Mouse (Mus musculus) adrenal gland, postnatal 14 days (tissue): Measurements from ENCODE around the gene Hist1h2bl. TPM values are rescaled to one million over a fixed set of nuclear protein-coding genes. Genes with fewer than 3 reads are reported as not detected.
"Not testable (repeated sequence)": the region's sequence is repeated elsewhere in the genome, so short reads cannot be mapped to it uniquely, and the experiment has no call there.

Experiments used
- DNase-seq: peaks from one replicate; pipeline ENCODE4 v3.0.0; 2021; ENCODE audit warnings: mixed read lengths
- total RNA-seq: library from RNA; stranded (reverse); gene quantifications from 2 replicates; pipeline ENCODE4 v1.2.3, GENCODE M21; 2021

Hist1h2bl gene
- total RNA-seq, 1 experiment from 2014 or later: 254 TPM

DNA sequence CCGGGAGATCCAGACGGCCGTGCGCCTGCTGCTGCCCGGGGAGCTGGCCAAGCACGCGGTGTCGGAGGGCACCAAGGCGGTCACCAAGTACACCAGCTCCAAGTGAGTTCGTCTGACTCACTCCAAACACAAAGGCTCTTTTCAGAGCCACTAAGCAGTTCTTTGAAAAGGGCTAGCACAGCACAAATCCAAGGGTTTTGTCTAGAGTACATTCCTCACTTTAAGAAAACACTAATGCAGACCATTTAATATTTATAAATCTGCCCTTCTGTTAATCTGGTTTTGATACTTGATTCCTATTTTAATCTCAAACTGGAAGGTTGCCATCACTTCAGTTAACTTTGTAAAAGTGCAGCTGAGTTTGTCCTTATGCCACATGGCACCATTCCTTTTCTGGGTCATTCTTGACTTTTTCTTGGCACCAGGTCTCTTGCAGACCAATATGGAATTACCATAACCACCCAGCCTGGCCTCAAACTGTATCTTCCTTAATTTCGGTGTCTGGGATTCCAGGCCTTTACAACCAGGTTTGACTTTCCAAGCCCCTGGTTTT is 6.5 kb upstream of the Hist1h2bl start:
- no peak for DNase-seq

DNA sequence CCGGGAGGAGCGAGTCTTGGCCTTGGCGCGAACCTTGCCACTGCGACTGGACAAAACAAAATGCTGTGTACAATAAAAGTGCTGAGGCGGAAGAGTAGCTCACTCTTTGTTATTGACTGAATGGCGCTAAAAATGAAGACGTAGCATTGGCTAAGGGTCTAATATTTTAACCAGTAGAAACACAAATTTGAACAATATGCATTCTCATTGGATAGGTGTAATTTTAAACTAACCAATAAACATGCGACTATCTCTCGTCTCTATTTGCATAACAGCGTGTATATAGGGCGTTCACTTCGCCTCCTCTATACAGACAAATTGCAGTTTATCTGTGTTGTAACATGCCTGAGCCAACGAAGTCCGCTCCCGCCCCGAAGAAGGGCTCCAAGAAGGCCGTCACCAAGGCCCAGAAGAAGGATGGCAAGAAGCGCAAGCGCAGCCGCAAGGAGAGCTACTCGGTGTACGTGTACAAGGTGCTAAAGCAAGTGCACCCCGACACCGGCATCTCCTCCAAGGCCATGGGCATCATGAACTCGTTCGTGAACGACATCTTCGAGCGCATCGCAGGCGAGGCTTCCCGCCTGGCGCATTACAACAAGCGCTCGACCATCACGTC is 5.9 kb upstream of the Hist1h2bl start, which contains the start of gene Hist1h2bm:
Gene Hist1h2bm, plus strand, starts transcription at position 288 of the 616 bp plus-strand sequence.
- DNase-seq: peak; percentile 58

DNA sequence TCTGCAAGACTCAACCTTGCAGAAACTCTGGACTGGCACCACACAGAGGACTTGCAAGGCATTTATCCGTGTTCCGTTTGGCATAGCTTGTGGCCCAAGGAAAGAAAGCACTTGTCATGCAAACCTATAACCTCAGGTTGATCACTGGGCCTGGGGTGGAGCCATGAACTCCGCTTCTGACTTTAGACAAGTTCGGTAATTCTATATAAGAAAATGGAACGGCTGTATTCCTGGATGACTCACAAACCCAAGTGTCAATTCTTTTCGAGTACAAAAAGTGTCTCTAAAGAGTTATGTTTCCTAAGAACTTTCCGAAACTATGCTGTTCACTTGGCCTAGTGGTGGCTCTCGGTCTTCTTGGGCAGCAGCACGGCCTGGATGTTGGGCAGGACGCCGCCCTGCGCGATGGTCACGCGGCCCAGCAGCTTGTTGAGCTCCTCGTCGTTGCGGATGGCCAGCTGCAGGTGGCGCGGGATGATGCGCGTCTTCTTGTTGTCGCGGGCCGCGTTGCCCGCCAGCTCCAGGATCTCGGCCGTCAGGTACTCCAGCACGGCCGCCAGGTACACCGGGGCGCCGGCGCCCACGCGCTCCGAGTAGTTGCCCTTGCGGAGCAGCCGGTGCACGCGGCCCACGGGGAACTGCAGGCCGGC is 5.3 kb upstream of the Hist1h2bl start:
- DNase-seq: not testable (repeated sequence)

DNA sequence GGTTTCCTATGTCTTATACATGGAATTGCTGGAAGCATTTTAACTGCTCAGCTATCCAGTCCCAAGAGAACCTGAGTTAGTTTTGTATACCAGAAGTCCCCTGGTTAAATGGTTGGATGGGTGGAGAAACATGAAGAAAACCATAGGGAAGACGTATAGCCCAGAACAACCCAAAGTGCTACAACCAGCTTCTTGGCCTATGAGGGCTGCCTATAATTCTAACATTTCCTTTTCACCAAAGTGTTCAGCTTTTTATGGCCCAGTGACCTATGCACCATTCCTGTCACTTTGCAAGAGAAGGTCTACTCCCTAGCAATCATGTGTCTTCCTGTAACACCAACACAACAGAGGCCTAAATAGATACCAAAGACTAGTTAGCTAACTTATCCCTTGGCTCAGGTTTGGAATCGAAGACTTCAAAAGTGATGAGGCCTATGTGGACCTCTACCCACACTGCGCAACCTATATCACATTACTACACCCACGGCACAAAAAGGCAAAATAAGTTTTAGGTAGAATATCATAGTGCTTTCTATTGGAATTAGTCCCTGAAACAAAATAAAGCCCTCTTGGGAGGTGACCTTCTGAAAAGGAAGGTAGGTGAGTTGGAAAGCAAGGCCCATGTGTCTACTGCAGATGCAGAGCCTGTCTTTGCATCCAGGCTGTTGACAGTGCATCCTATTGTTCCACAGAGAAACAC is 2.6 kb upstream of the Hist1h2bl start:
- no peak for DNase-seq

DNA sequence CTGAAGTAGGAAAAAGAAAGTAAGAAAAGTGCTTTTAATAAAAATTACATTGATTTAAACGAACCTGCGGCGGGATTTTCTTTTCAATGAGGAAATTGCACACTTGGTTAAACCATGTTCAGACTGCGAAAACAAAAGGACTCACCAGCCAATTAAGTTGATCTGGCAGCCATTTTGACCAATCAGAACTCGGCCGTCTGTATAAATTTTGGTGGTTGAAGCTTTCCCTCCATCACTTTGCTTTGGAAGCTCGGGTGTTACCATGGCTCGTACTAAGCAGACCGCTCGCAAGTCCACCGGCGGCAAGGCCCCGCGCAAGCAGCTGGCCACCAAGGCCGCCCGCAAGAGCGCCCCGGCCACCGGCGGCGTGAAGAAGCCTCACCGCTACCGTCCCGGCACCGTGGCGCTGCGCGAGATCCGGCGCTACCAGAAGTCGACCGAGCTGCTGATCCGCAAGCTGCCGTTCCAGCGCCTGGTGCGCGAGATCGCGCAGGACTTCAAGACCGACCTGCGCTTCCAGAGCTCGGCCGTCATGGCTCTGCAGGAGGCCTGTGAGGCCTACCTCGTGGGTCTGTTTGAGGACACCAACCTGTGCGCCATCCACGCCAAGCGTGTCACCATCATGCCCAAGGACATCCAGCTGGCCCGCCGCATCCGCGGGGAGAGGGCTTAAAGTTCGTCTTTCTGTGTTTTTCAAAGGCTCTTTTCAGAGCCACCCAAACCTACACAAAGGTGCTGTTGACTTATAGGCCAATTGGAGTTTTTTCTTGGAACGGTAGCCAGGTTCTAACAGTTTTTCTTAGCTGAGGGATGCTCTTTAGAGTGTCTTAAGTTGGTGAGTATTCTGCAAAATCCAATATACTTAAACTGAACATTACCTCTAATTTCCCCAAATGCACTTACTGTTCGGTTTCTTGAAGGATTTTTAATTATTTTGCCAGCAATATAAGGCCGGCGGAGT is 1.7 kb upstream of the Hist1h2bl start, which contains the start of gene Hist1h3h:
Gene Hist1h3h, plus strand, starts transcription at position 263 of the 961 bp plus-strand sequence.
- peak; percentile 86 for DNase-seq

DNA sequence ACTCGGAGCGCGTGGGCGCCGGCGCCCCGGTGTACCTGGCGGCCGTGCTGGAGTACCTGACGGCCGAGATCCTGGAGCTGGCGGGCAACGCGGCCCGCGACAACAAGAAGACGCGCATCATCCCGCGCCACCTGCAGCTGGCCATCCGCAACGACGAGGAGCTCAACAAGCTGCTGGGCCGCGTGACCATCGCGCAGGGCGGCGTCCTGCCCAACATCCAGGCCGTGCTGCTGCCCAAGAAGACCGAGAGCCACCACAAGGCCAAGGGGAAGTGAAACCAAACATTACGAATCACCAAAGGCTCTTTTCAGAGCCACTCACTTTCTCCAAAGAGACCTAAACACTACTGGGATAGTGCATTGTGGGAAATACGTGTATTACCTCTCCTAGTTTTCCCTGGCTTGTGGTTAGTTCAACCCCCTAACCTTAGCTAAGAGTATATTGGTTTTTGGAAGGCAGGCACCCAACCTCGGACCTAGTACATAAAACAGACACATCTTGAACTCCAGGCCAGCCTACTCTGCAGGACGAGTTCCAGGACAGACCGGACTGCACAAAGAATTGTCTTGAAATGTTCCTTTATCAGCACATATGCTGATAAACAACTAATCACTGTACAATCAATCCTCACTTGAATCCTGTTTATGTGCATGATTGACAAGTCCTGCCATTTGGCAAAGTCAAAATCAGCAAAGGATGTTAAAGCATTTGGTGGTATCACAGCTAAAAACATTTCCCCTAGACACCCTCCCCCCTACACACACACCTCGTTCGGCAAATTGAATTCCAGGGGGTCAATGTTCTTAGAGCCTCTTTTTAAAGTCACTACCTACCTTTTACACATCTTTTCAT is 823 bp upstream of the Hist1h2bl start:
- peak; percentile 16 for DNase-seq

DNA sequence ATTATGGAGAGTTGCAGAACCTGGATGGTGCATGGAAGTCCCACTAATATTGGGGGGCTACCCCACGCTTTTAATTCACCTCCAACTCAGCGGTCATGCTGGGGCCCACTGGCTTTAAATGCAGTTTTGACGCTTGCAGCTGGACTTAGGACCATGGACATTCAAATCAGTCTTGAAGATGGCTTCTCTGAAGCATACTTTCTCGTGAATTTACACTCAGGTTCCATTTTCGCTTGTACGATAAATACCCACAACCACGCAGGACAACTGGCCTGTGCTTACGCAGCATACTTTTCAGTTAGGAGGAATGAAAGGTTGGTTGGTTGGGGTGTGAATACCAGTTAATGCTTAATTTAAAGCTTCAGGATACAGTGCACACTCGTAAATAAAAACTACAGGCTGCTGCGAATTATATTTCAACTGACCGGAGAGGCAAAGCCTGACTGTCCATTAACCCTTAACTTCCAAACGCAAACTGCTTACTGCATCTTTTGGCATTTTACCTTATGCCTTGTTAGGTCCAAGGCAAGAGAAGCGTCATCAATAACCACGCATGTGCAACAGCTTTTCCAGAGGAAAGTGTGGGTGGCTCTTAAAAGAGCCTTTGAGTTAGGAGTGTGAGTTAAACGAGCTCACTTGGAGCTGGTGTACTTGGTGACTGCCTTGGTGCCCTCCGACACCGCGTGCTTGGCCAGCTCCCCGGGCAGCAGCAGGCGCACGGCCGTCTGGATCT is 646 bp downstream of the Hist1h2bl start:
- peak; percentile 17 for DNase-seq

DNA sequence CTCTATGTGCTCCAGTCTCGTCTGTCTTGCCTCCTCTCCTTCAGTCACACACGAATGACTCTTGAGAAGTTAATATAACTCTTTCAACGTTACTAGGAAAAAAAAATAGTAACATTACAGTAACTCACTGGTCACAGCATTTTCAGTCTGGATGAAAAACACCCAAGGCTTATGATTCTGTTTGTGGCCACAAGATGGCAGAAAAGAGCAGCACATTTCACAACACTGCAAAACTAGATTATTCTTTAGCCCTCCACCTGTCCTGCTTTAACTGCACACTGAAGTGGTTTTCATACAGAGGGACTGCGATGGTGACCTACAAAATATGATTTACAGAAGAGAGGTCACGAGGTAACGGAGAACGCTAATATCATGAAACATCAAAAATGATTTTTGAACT is 1.2 kb downstream of the Hist1h2bl start:
- DNase-seq: peak; percentile 64

DNA sequence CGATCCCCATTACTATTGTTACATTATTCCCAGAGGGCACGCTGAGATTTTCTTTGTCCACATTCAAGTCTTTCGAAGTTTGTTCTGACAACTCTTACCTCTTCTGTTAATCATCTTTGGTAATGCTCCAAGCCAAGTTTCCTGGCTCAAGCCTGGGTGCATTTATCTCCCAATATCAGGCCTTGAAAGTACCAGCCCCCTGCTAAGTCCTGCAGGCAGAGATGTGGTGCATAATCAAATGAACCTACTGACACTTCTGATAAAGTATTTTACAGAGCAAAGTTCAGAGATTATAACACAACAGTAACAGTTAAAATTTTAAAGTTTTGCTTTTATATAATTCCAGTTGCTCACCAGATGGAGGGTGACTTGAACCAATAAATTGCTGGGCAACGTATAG is 4.2 kb downstream of the Hist1h2bl start:
- no peak for DNase-seq

DNA sequence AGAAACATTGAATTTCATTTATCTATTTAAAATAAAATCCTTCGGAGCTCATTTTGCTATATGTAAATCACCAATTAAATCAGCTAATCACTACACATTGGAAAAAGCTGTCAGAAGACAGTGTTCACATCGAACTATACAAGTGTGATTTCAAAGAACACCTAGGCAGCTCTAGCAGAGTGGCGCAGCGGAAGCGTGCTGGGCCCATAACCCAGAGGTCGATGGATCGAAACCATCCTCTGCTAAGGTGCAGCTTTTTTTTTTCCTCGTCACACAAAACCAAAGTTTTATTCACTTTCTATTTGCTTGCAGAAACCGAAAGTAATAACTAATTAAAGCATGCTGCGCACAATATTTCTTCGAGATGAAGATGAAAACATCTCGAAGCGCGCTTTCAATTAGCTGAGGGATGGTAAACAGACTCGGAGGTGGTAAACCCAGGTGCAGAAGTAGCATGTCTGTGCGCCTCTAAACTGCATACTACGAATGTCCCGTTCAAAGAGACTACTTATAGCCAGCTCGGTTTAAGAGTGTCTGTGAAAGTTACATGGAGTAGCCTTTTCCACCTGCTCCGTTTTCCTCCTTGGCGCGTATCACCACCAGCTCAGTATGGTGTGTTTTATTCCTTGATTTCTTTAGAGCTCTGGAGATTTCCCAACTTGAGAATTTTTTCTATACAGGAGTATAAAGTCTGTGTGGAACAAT is 5.0 kb downstream of the Hist1h2bl start:
- peak; percentile 84 for DNase-seq

DNA sequence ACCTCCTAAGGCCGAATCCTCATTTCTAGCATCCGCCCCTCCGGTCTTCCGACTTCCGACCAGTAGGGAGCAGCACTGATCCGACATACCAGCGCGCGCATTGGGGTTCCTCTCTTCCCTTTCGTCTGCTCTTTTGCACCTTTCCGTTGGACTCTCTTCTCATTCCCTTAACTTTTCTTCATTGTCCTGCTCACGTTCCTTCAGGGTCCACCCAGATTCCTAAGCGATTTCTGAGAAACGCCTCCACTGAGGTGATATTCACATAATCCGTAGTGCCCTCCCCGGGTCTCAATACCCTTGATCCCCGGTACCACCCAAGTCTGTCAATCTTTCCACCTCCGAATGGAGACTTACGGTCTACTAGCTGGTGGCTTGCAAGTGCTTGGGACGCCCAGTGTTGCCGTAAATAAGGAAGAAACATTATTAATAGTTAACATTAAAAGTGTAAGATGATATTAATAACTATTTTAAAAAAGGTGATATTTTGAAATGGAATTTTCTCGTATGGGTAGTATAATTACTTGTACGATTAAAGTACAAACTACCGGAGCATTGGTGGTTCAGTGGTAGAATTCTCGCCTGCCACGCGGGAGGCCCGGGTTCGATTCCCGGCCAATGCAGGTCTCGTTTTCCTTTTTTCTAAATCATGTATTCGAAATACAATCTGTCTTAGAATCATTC is 5.8 kb downstream of the Hist1h2bl start:
- DNase-seq: peak; percentile 93

DNA sequence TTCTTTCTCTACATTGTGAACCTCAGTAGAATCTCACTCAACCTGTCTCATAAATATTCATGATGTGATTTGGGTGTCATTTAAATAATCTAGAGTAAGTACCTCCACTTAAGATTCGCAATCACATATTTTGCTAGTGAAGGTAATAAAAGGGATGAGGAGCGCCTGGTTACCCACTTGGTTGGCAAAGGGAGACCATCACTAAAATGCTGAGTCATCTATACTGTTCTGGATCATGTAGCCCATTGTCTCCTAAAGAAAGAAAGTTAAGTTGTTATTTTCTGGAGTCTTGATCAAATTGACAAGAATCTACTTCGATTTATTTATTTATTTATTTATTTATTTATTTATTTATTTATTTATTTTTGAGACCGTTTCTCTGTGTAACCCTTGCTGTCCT is 9.3 kb downstream of the Hist1h2bl start:
- no peak for DNase-seq

DNA sequence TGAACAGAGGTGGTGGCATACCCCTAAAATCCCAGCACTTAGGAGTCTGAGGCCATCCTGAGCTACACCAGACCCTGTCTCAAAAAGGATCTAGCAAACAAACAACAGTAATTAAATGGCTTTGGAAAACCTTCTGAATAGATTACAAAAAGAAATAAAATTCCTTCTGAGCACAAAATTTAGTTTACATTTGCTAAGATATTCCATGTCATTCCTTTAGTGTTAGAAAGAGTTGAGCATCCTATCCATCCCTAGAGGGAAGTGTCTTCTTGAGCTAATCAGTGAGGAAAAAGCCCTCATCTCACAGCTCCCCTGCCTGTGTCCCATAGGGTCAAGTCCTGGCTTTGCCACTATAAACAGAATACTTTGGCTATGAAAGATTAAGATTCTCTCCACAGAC is 18.1 kb downstream of the Hist1h2bl start, which contains the start of gene Olfr1359:
Gene Olfr1359, plus strand, starts transcription at position 301 of the 400 bp plus-strand sequence.
- no peak for DNase-seq

DNA sequence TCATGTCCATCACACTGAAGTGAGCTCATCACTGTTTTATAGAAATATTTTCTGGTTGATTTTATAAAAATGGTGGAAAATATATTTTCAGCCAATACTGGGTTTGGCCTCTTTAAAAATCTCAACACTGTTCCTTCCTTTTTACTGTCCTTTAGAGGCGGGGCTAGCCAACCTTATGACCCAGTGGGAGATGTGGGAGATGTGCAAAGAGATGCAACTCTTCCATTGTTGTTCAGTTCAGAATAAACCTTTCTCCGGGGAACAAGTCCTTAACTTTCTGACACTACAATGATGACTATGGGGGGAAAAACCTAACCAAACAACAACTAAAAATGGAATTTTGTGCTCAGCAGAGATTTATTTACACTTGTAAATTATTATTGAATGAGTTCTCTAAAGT is 38.6 kb downstream of the Hist1h2bl start, which contains the start of gene Olfr1360:
Gene Olfr1360, minus strand, starts transcription at position 101 of the 400 bp plus-strand sequence.
- DNase-seq: no peak
